Mouse (Mus musculus): ENCODE measurements at regions not wholly inside any gene's neighbourhood (a gene's known extent, or its start where the extent isn't known, plus 50 kb on each side); places are given as distances from the start of the nearest gene placed in this dataset.
A peak's percentile ranks its signal among the peaks of the same experiment; 100 is the strongest.

DNA sequence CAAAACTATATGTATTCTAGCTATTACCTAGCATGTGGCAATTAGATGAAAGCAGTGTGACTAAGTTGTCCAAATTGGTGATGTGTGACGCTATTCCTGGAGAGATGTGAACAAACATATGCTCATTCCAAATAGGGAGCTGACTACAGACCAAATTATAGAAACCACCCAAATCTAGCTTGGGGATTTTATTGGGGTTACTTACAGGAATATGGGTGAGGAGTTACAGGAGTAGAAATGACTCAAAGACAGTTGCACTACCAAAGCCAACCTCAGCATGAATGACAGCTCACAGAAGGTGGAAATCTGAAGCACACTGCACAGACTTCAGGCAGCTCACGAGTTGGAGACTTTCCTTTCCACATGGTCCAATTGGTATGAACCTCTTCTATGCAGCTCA lies 326.5 kb upstream of the Sdr16c6 start:
- no peak for ATAC-seq (replicated peaks; ENCODE audit: low FRiP score, low read depth)
- H3K4me2 ChIP-seq (ENCODE audit: low read length), result no peak overlapping the region
- no peaks in the 10 kb centered on the region for H3K27me3 ChIP-seq (ENCODE audit: insufficient read depth, low read length)
- H3K9ac ChIP-seq (ENCODE audit: low read depth, low read length), result no peak overlapping the region
- H3K4me1 ChIP-seq (replicated peaks; ENCODE audit: insufficient read depth, low read length), result no peaks in the 10 kb centered on the region
- no peak for TF ChIP-seq CTCF (IDR thresholded peaks at IDR 0.05; ENCODE audit: low read depth)
- 76% methylated on average over 2 of the region's 2 CpGs for WGBS
- no peak overlapping the region for H3K4me3 ChIP-seq (replicated peaks; ENCODE audit: low read depth, low read length)
- H3K27ac ChIP-seq, result no peak overlapping the region
- no peaks in the 10 kb centered on the region for H3K36me3 ChIP-seq (ENCODE audit: insufficient read depth, low read length)
- no peaks in the 10 kb centered on the region for H3K9me3 ChIP-seq (replicated peaks; ENCODE audit: low read length)
- DNase-seq (ENCODE audit: low spot score), result no peak

DNA sequence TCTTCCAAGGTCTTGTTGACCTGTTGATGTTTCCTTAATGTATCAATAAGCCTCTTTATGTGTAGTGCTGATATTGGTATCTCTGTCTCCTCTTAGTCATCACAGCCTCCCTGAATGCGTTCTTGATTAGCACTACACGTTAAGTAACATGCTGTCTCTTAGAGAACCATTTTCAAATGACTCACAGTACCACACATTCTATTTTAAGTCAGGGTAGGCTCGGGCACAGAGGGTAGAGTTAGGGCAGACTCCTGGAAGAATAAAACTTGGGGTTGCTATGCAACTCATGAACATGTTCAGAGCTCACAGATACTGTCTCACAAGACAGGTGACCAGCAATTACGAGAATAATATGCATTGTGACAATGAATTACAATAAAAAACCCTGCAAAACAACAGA lies 320.1 kb upstream of the Sdr16c6 start:
- Histone ChIP-seq H3K9me3 (replicated peaks; ENCODE audit: low read length) (no peaks in the 10 kb centered on the region), H3K36me3 (ENCODE audit: insufficient read depth, low read length) (no peaks in the 10 kb centered on the region), H3K4me3 (replicated peaks; ENCODE audit: low read depth, low read length) (no peak overlapping the region), H3K4me2 (ENCODE audit: low read length) (no peak overlapping the region), H3K9ac (ENCODE audit: low read depth, low read length) (no peak overlapping the region), H3K27me3 (ENCODE audit: insufficient read depth, low read length) (no peaks in the 10 kb centered on the region), H3K27ac (no peak overlapping the region), H3K4me1 (replicated peaks; ENCODE audit: insufficient read depth, low read length) (no peaks in the 10 kb centered on the region)
- DNase-seq (ENCODE audit: low spot score), result no peak
- WGBS, result 81% methylated on average over 4 of the region's 4 CpGs
- no peak for ATAC-seq (replicated peaks; ENCODE audit: low FRiP score, low read depth)
- TF ChIP-seq CTCF (IDR thresholded peaks at IDR 0.05; ENCODE audit: low read depth), result no peak

DNA sequence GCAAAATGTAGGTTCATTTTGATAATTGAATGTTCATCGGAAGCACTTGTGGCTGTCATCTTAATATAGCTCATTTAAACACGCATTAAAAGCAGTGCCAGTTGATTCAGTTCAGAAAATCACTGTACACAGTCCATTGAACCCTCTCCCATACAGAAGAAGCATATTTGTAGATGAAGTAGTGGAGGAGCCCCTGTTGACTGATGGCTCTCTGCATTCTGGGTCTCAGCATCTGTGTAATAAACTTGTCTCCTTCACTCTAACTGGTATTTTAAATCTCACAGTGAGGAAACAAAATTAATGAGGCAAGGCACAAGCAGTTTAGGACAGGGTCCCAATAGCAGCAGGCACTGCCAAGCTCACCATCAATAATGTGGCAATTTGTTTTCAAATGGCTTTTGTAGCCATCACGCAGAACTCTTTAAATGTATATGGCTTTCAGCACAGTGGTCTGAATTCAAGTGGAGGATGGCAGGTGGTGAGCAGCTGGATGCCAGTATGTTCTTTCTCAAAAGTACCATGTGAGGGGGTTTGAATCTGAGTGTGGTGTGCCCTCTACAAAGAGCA lies 302.8 kb upstream of the Sdr16c6 start:
- H3K4me1 ChIP-seq (replicated peaks; ENCODE audit: insufficient read depth, low read length), result no peaks in the 10 kb centered on the region
- H3K9ac ChIP-seq (ENCODE audit: low read depth, low read length), result no peak overlapping the region
- H3K4me2 ChIP-seq (ENCODE audit: low read length), result no peak overlapping the region
- ATAC-seq (replicated peaks; ENCODE audit: low FRiP score, low read depth) (no peak), DNase-seq (ENCODE audit: low spot score) (no peak)
- H3K9me3 ChIP-seq (replicated peaks; ENCODE audit: low read length), result no peaks in the 10 kb centered on the region
- H3K36me3 ChIP-seq (ENCODE audit: insufficient read depth, low read length), result no peaks in the 10 kb centered on the region
- TF ChIP-seq CTCF (IDR thresholded peaks at IDR 0.05; ENCODE audit: low read depth), result no peak
- no peak overlapping the region for H3K27ac ChIP-seq
- no peaks in the 10 kb centered on the region for H3K27me3 ChIP-seq (ENCODE audit: insufficient read depth, low read length)
- no peak overlapping the region for H3K4me3 ChIP-seq (replicated peaks; ENCODE audit: low read depth, low read length)
- WGBS, result 68% methylated on average over 3 of the region's 3 CpGs

DNA sequence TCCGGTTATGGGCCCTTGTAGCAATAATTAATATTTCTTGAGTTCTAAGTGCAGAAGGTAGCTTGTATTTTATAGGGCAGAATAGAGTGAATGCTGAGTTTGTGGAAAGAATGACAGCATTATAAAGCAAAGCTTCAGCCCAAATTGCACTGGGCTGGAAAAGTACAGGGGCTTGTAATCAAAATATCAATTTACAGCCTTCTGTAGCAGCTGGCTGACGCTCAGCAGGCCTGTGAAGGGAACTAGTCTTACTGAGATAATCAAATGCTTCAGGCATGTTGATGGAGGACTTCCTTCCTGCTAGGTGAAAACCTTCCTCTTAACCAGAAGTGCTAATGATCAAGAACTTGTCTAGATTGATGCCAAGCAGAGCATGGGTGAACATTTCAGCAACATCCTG lies 257.9 kb upstream of the Sdr16c6 start:
- ATAC-seq (replicated peaks; ENCODE audit: low FRiP score, low read depth) (no peak), DNase-seq (ENCODE audit: low spot score) (peak; percentile 36)
- no peaks in the 10 kb centered on the region for H3K27me3 ChIP-seq (ENCODE audit: insufficient read depth, low read length)
- H3K9ac ChIP-seq (ENCODE audit: low read depth, low read length), result no peak overlapping the region
- no peak overlapping the region for H3K4me3 ChIP-seq (replicated peaks; ENCODE audit: low read depth, low read length)
- no peak overlapping the region for H3K4me2 ChIP-seq (ENCODE audit: low read length)
- no peak for TF ChIP-seq CTCF (IDR thresholded peaks at IDR 0.05; ENCODE audit: low read depth)
- no peak overlapping the region for H3K27ac ChIP-seq
- 34% methylated on average over 2 of the region's 2 CpGs for WGBS
- no peaks in the 10 kb centered on the region for H3K4me1 ChIP-seq (replicated peaks; ENCODE audit: insufficient read depth, low read length)
- H3K36me3 ChIP-seq (ENCODE audit: insufficient read depth, low read length), result no peaks in the 10 kb centered on the region
- H3K9me3 ChIP-seq (replicated peaks; ENCODE audit: low read length), result no peaks in the 10 kb centered on the region

DNA sequence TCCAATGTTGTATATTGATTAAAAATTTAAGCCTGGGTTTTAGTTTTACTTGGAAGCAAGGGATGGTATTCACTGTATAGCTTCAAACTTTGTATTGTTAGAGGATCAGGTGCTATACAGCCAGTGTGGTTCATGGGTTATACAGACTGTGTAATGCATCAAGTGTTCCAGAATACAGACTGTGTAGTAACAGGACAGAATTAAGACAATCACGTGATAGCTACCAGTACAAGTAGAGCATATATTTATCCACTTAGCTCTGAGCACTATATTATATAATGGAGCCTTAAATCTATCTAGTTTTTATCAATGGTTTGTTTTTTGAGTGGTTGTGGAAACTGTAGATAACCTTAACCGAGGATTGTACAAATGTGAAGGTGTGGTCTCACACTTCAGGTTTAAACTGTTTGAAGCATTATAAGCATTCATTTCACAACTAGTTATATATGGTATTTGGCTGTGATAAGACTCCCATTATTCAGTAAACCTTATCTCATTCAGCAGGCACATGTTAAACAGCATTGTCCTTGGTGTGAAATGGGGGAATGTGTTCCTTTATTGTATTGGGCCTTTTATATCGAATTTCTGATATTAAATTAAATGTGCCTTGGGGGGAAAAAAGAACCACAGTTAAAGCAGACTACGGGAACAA lies 256.3 kb upstream of the Sdr16c6 start:
- WGBS, result 82% methylated on average over 4 of the region's 4 CpGs

DNA sequence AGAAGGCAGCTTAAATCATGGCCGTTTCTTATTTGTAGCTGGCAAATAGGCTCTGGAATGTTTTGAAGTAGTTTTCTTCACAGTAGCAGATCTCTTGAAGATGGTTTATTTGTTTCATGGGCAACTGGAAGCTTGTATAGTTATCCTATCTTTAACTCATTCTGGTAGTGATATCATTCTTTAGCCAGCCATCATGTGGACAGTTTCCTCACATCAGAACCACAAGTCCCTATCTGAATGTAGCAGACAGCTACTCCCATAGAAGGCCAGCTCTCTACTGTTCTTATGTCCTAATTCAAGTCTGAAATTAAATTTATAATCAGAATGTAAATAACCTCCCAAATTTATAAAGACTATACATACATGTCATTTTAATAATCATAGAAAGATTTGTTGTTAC lies 253.8 kb upstream of the Sdr16c6 start:
- WGBS, result 83% methylated on average over 1 of the region's 1 CpGs
- Histone ChIP-seq H3K9me3 (replicated peaks; ENCODE audit: low read length) (no peaks in the 10 kb centered on the region), H3K4me1 (replicated peaks; ENCODE audit: insufficient read depth, low read length) (no peaks in the 10 kb centered on the region)

More for the DNA sequence above, 256.3 kb upstream of the Sdr16c6 start:
- no peak overlapping the region for H3K4me3 ChIP-seq (replicated peaks; ENCODE audit: low read depth, low read length)
- H3K27me3 ChIP-seq (ENCODE audit: insufficient read depth, low read length), result no peaks in the 10 kb centered on the region
- TF ChIP-seq CTCF (IDR thresholded peaks at IDR 0.05; ENCODE audit: low read depth), result no peak
- no peak overlapping the region for H3K9ac ChIP-seq (ENCODE audit: low read depth, low read length)
- DNase-seq (ENCODE audit: low spot score) (no peak), ATAC-seq (replicated peaks; ENCODE audit: low FRiP score, low read depth) (no peak)
- no peaks in the 10 kb centered on the region for H3K36me3 ChIP-seq (ENCODE audit: insufficient read depth, low read length)
- no peaks in the 10 kb centered on the region for H3K9me3 ChIP-seq (replicated peaks; ENCODE audit: low read length)
- no peaks in the 10 kb centered on the region for H3K4me1 ChIP-seq (replicated peaks; ENCODE audit: insufficient read depth, low read length)
- H3K27ac ChIP-seq, result no peak overlapping the region
- H3K4me2 ChIP-seq (ENCODE audit: low read length), result no peak overlapping the region

More for the DNA sequence above, 253.8 kb upstream of the Sdr16c6 start:
- H3K9ac ChIP-seq (ENCODE audit: low read depth, low read length), result no peak overlapping the region
- no peaks in the 10 kb centered on the region for H3K36me3 ChIP-seq (ENCODE audit: insufficient read depth, low read length)
- no peak for DNase-seq (ENCODE audit: low spot score)
- H3K4me3 ChIP-seq (replicated peaks; ENCODE audit: low read depth, low read length), result no peak overlapping the region
- ATAC-seq (replicated peaks; ENCODE audit: low FRiP score, low read depth), result no peak
- H3K27ac ChIP-seq, result no peak overlapping the region
- no peaks in the 10 kb centered on the region for H3K27me3 ChIP-seq (ENCODE audit: insufficient read depth, low read length)
- no peak overlapping the region for H3K4me2 ChIP-seq (ENCODE audit: low read length)
- TF ChIP-seq CTCF (IDR thresholded peaks at IDR 0.05; ENCODE audit: low read depth), result no peak

Data from kidney, postnatal 0 days (tissue).